Mouse (Mus musculus) midbrain, embryonic 10.5 days (tissue): ENCODE results near the gene Gm11444. TPM values are rescaled to one million over a fixed set of nuclear protein-coding genes. Genes with fewer than 3 reads are reported as not detected.

ENCODE experiments used
- DNase-seq: peaks from one replicate; pipeline ENCODE4 v3.0.0-alpha.2; 2017; ENCODE audit warnings: low spot score
- H3K27ac ChIP-seq: fragments of 300-500 bp; sonication (generic); replicated peaks from 2 replicates; pipeline ENCODE4 v1.5.1; 2016; ENCODE audit warnings: mild to moderate bottlenecking
- H3K27me3 ChIP-seq: fragments of 300-500 bp; sonication (generic); 2 replicates; pipeline ENCODE4 v1.6.1; 2016; ENCODE audit warnings: low read depth, mild to moderate bottlenecking; ENCODE audit not compliant: poor library complexity, severe bottlenecking
- H3K36me3 ChIP-seq: fragments of 300-500 bp; sonication (generic); 2 replicates; pipeline ENCODE4 v1.6.1; 2016; ENCODE audit warnings: mild to moderate bottlenecking, moderate library complexity
- H3K4me1 ChIP-seq: fragments of 300-500 bp; sonication (generic); 2 replicates; pipeline ENCODE4 v1.6.1; 2016
- H3K4me3 ChIP-seq: fragments of 300-500 bp; sonication (generic); 2 replicates; pipeline ENCODE4 v1.5.1; 2016; ENCODE audit warnings: mild to moderate bottlenecking, moderate library complexity
- H3K9me3 ChIP-seq: fragments of 300-500 bp; sonication (generic); replicated peaks from 2 replicates; pipeline ENCODE4 v1.6.1; 2016; ENCODE audit warnings: mild to moderate bottlenecking
- WGBS: fragments of 180-500 bp; shearing (Covaris S2); methylation state at CpG from one replicate; pipeline ENCODE4 v1.1.7; 2016; 5-methylcytosine and 5-hydroxymethylcytosine counted together
- polyA plus RNA-seq: library from polyadenylated mRNA; unstranded; fragments of >200 nt; fragmentation: Nextera tagmentation; extraction: Ambion mirVana; gene quantifications from 2 replicates; pipeline ENCODE4 v1.2.1, GENCODE M21; 2016

Gm11444 gene
- polyA plus RNA-seq, 1 experiment from 2014 or later = not detected

GRCm38 (mm10) chr11:85837648-85838423 lies 12.3 kb downstream of the Gm11444 start:
- no peaks in the 10 kb centered on the region for H3K36me3 ChIP-seq
- H3K4me3 ChIP-seq = peak overlapping the region; percentile 40
- H3K27me3 ChIP-seq = peaks cover 100% of the 10 kb centered on the region
- peaks cover 49% of the 10 kb centered on the region for H3K4me1 ChIP-seq
- no peak overlapping the region; the same call in 1 of the 2 replicates for H3K27ac ChIP-seq
- peak; percentile 67 for DNase-seq
- WGBS = under 1% methylated on average over 67 of the region's 67 CpGs
- no peaks in the 10 kb centered on the region for H3K9me3 ChIP-seq

- under 1% methylated on average over 18 of the region's 18 CpGs for WGBS
- Histone ChIP-seq H3K36me3 (no peaks in the 10 kb centered on the region), H3K4me3 (peak overlapping the region; percentile 40), H3K9me3 (no peaks in the 10 kb centered on the region), H3K27me3 (peaks cover 100% of the 10 kb centered on the region), H3K4me1 (peaks cover 49% of the 10 kb centered on the region), H3K27ac (no peak overlapping the region)
- no peak for DNase-seq
Observed at GRCm38 (mm10) chr11:85837291-85837647, 12.9 kb downstream of the Gm11444 start.

GRCm38 (mm10) chr11:85836523-85837290 lies 13.4 kb downstream of the Gm11444 start:
- WGBS = 1% methylated on average over 32 of the region's 32 CpGs
- peaks cover 100% of the 10 kb centered on the region for H3K27me3 ChIP-seq
- H3K4me3 ChIP-seq = peak overlapping the region; percentile 40
- peaks cover 49% of the 10 kb centered on the region for H3K4me1 ChIP-seq
- peak; percentile 58 for DNase-seq
- H3K36me3 ChIP-seq = no peaks in the 10 kb centered on the region
- no peak overlapping the region for H3K27ac ChIP-seq
- H3K9me3 ChIP-seq = no peaks in the 10 kb centered on the region

DNA sequence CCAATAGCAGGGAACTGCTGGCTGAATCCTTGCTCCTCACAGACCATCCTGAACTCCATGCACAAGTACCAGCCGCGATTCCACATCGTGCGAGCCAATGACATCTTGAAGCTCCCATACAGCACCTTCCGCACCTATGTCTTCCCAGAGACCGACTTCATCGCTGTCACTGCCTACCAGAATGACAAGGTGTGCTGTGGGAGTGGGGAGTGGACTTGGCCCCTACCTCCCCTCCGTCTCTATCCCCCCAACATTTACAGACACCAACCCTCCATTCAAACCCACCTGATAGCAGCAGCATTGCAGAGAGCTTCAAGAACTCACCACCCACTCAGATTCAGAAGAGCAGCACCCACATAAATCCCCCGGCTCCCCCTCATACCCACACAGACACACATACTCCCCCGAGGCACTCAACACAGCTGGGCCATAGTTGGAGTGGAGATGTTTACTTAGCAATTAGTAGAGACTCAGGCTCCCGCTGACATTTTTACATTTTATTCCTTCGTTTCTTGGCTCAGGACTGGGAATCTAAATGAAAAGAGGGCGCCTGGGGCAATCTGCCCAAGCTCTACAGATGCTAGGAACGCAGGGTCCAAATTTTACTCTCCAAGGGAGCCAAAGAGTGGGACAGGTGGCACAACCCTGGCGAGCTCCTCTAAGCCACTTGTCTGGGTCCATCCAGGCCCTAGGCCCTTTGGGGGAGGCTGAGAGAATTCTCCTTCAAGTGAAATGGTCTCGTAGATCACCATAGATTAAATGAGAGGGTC lies 14.2 kb downstream of the Gm11444 start:
- H3K4me1 ChIP-seq = peaks cover 51% of the 10 kb centered on the region
- H3K4me3 ChIP-seq = 0 out of 2 replicates have a peak overlapping the region, but pooled peaks have one; percentile 14
- H3K27me3 ChIP-seq = peaks cover 100% of the 10 kb centered on the region
- WGBS = 3% methylated on average over 16 of the region's 16 CpGs
- no peak overlapping the region for H3K27ac ChIP-seq
- no peaks in the 10 kb centered on the region for H3K9me3 ChIP-seq
- peak; percentile 40 for DNase-seq
- no peaks in the 10 kb centered on the region for H3K36me3 ChIP-seq

- Histone ChIP-seq H3K4me3 (peak overlapping the region; percentile 58), H3K36me3 (no peaks in the 10 kb centered on the region)
Observed at GRCm38 (mm10) chr11:85835001-85835752, 15.0 kb downstream of the Gm11444 start.

GRCm38 (mm10) chr11:85834386-85834931 lies 15.7 kb downstream of the Gm11444 start:
- whole genome bisulfite sequencing = 1% methylated on average over 17 of the region's 17 CpGs
- Histone ChIP-seq H3K4me3 (peak overlapping the region; percentile 58; the same call in 1 of the 2 replicates), H3K36me3 (no peaks in the 10 kb centered on the region), H3K4me1 (peaks cover 58% of the 10 kb centered on the region), H3K27ac (no peak overlapping the region), H3K9me3 (no peaks in the 10 kb centered on the region), H3K27me3 (peaks cover 100% of the 10 kb centered on the region)
- no peak for DNase-seq

More at GRCm38 (mm10) chr11:85835001-85835752, 15.0 kb downstream of the Gm11444 start:
- Histone ChIP-seq H3K27ac (no peak overlapping the region), H3K27me3 (peaks cover 100% of the 10 kb centered on the region), H3K4me1 (peaks cover 51% of the 10 kb centered on the region), H3K9me3 (no peaks in the 10 kb centered on the region)
- peak; percentile 50 for DNase-seq
- WGBS = 2% methylated on average over 9 of the region's 9 CpGs

DNA sequence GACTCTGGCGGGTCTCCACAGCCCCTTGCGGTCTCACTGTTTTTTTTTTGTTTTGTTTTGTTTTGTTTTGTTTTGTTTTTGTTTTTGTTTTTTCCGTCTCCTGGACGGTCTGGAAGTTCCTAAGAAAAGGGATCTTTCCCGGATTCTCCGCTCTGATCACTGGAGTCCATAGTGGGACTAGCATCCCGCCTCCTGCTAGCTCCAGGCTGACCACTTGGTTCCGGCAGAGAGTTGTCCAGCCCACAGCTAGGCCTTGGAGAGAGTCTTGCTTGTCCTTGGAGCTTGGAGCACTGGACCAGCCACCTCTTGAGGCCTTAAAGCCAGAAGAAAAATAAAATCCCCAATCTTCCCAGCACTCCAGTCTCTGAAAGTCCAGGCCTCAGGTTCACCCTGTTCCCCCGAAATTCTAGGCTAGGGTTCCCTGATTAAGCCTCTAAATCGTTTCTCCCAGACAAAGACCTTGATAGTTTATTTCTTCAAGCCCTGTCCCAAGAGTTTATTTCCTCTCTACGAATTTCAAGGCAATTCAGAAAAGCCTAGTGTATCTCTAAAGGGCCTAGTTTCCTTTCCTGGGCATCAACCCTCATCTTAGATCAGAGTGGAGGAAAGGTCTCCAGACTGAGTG lies 16.3 kb downstream of the Gm11444 start:
- peaks cover 64% of the 10 kb centered on the region for H3K4me1 ChIP-seq
- H3K36me3 ChIP-seq = no peaks in the 10 kb centered on the region
- peaks cover 100% of the 10 kb centered on the region for H3K27me3 ChIP-seq
- no peak overlapping the region for H3K27ac ChIP-seq
- WGBS = 2% methylated on average over 11 of the region's 11 CpGs
- no peaks in the 10 kb centered on the region for H3K9me3 ChIP-seq
- H3K4me3 ChIP-seq = peak overlapping the region; percentile 58
- peak; percentile 59 for DNase-seq

DNA sequence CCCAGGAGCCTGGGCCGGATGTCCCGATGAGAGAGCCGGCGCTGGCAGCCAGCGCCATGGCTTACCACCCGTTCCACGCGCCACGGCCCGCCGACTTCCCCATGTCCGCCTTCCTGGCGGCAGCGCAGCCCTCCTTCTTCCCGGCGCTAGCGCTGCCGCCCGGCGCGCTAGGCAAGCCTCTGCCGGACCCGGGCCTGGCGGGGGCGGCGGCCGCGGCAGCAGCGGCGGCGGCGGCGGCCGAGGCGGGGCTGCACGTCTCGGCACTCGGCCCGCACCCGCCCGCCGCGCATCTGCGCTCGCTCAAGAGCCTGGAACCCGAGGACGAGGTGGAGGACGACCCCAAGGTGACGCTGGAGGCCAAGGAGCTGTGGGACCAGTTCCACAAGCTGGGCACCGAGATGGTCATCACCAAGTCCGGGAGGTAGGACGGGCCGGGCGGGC lies 17.0 kb downstream of the Gm11444 start:
- peak overlapping the region; percentile 58 for H3K4me3 ChIP-seq
- peaks cover 68% of the 10 kb centered on the region for H3K4me1 ChIP-seq
- WGBS = under 1% methylated on average over 47 of the region's 54 CpGs
- no peaks in the 10 kb centered on the region for H3K9me3 ChIP-seq
- no peak overlapping the region; the same call in 1 of the 2 replicates for H3K27ac ChIP-seq
- peak; percentile 71 for DNase-seq
- peaks cover 100% of the 10 kb centered on the region for H3K27me3 ChIP-seq
- no peaks in the 10 kb centered on the region for H3K36me3 ChIP-seq

- Histone ChIP-seq H3K9me3 (no peaks in the 10 kb centered on the region), H3K36me3 (no peaks in the 10 kb centered on the region), H3K27ac (peak within 1 kb of the TSS; percentile 65; the same call in 1 of the 2 replicates), H3K4me3 (peak within 1 kb of the TSS; percentile 58), H3K4me1 (peaks cover 68% of the 10 kb centered on the region), H3K27me3 (peaks cover 100% of the 10 kb centered on the region)
- peak; percentile 72 for DNase-seq
- 1% methylated on average over 49 of the region's 52 CpGs for WGBS
Observed at GRCm38 (mm10) chr11:85832231-85832924, 17.8 kb downstream of the Gm11444 start, which contains the start of gene Tbx2. Tbx2 (plus strand) TSS chr11:85832551.

GRCm38 (mm10) chr11:85831656-85832230 lies 18.4 kb downstream of the Gm11444 start:
- no peaks in the 10 kb centered on the region for H3K36me3 ChIP-seq
- peak; percentile 57 for DNase-seq
- WGBS = under 1% methylated on average over 33 of the region's 33 CpGs
- no peaks in the 10 kb centered on the region for H3K9me3 ChIP-seq
- H3K27ac ChIP-seq = peak overlapping the region; percentile 65; the same call in 1 of the 2 replicates
- H3K4me1 ChIP-seq = peaks cover 69% of the 10 kb centered on the region
- H3K27me3 ChIP-seq = peaks cover 100% of the 10 kb centered on the region
- H3K4me3 ChIP-seq = peak overlapping the region; percentile 58
